Mouse (Mus musculus) liver, postnatal 0 days (tissue): Measurements from ENCODE around the gene Pold1. TPM values are rescaled to one million over a fixed set of nuclear protein-coding genes. Genes with fewer than 3 reads are reported as not detected.

Experiments
- ATAC-seq: fragments of 200-750 bp; cut with Nextera tagmentation; 2 replicates; pipeline ENCODE4 v1.8.0; 2017; ENCODE audit warnings: mild to moderate bottlenecking, moderate library complexity
- DNase-seq: peaks from one replicate; pipeline ENCODE4 v3.0.0-alpha.2; 2016
- H3K27ac ChIP-seq: fragments of 300-500 bp; sonication (generic); 2 replicates; pipeline ENCODE4 v1.5.1; 2014; ENCODE audit warnings: antibody characterized with exemption, moderate library complexity, mild to moderate bottlenecking, low read depth
- H3K27me3 ChIP-seq: fragments of 300-500 bp; sonication (generic); 2 replicates; pipeline ENCODE4 v1.6.1; 2014; ENCODE audit warnings: low read length, control low read depth, mixed read lengths; ENCODE audit not compliant: insufficient read depth
- H3K36me3 ChIP-seq: fragments of 300-500 bp; sonication (generic); replicated peaks from 2 replicates; pipeline ENCODE4 v1.6.1; 2014; ENCODE audit warnings: mild to moderate bottlenecking, control low read depth, low read length, moderate library complexity, mixed read lengths; ENCODE audit not compliant: insufficient read depth
- H3K4me1 ChIP-seq: fragments of 300-500 bp; sonication (generic); 2 replicates; pipeline ENCODE4 v1.6.1; 2014; ENCODE audit warnings: antibody characterized with exemption, mild to moderate bottlenecking, control low read depth; ENCODE audit not compliant: insufficient read depth
- H3K4me2 ChIP-seq: fragments of 300-500 bp; sonication (generic); 2 replicates; pipeline ENCODE4 v1.6.1; 2014; ENCODE audit warnings: low read depth, mild to moderate bottlenecking, low read length, moderate library complexity, mixed read lengths
- H3K4me3 ChIP-seq: fragments of 300-500 bp; sonication (generic); 2 replicates; pipeline ENCODE4 v1.5.1; 2014; ENCODE audit warnings: low read depth, low read length
- H3K9ac ChIP-seq: fragments of 300-500 bp; sonication (generic); replicated peaks from 2 replicates; pipeline ENCODE4 v1.6.1; 2014; ENCODE audit warnings: mild to moderate bottlenecking, moderate library complexity
- H3K9me3 ChIP-seq: fragments of 300-500 bp; sonication (generic); 2 replicates; pipeline ENCODE4 v1.6.1; 2016; ENCODE audit warnings: mild to moderate bottlenecking, control low read depth, low read length, mixed read lengths
- CTCF ChIP-seq: sonication (generic); IDR thresholded peaks from 2 replicates; pipeline ENCODE4 v1.5.1; 2016; ENCODE audit warnings: antibody characterized with exemption, low read depth
- EP300 ChIP-seq: IDR thresholded peaks from 2 replicates; pipeline ENCODE4 v1.6.1; 2016; ENCODE audit warnings: antibody characterized with exemption, low read depth, mild to moderate bottlenecking
- WGBS: fragments of 180-500 bp; shearing (Covaris S2); extraction: QIAGEN DNeasy Blood & Tissue Kit; methylation state at CpG from one replicate; pipeline ENCODE4 v1.1.7; 2014; ENCODE audit not compliant: insufficient replicate concordance; 5-methylcytosine and 5-hydroxymethylcytosine counted together
- polyA plus RNA-seq: library from polyadenylated mRNA; unstranded; fragments of >200 nt; fragmentation: Nextera tagmentation; extraction: Ambion mirVana; gene quantifications from 2 replicates; pipeline ENCODE4 v1.2.1, GENCODE M21; 2015

Pold1 gene
- polyA plus RNA-seq, 1 experiment from 2014 or later, result 25.1 TPM

- H3K4me2 ChIP-seq, result no peak overlapping the region
- 0 out of 2 replicates have a peak, but pooled peaks cover 2% of the 10 kb centered on the region for H3K27me3 ChIP-seq
- no peak overlapping the region for H3K9ac ChIP-seq
- no peaks in the 10 kb centered on the region for H3K9me3 ChIP-seq
- no peak for TF ChIP-seq CTCF
- no peak for TF ChIP-seq EP300
- ATAC-seq (no peak), DNase-seq (no peak)
- no peak overlapping the region for H3K27ac ChIP-seq
- WGBS, result 32% methylated on average over 8 of the region's 8 CpGs
- no peaks in the 10 kb centered on the region for H3K36me3 ChIP-seq
- H3K4me1 ChIP-seq, result peaks cover 6% of the 10 kb centered on the region; the same call in 1 of the 2 replicates
- no peak overlapping the region for H3K4me3 ChIP-seq
These were observed 14.6 kb upstream of the Pold1 start for GRCm38 (mm10) chr7:44563284-44563683.

GRCm38 (mm10) chr7:44560435-44561400 lies 12.1 kb upstream of the Pold1 start:
- Histone ChIP-seq H3K36me3 (no peaks in the 10 kb centered on the region), H3K4me2 (no peak overlapping the region), H3K9me3 (no peaks in the 10 kb centered on the region), H3K27me3 (no peaks in the 10 kb centered on the region), H3K9ac (no peak overlapping the region), H3K4me1 (peaks cover 13% of the 10 kb centered on the region; the same call in 1 of the 2 replicates), H3K27ac (no peak overlapping the region; the same call in 1 of the 2 replicates), H3K4me3 (no peak overlapping the region)
- peak; percentile 65 for ATAC-seq
- peak; percentile 83 for DNase-seq
- 52% methylated on average over 18 of the region's 18 CpGs for WGBS
- peak; percentile 85 for TF ChIP-seq CTCF
- no peak for TF ChIP-seq EP300

- no peak overlapping the region; the same call in 1 of the 2 replicates for H3K27ac ChIP-seq
- WGBS, result 59% methylated on average over 2 of the region's 2 CpGs
- H3K4me1 ChIP-seq, result peaks cover 25% of the 10 kb centered on the region
- no peaks in the 10 kb centered on the region for H3K9me3 ChIP-seq
- no peaks in the 10 kb centered on the region for H3K27me3 ChIP-seq
- H3K9ac ChIP-seq, result no peak overlapping the region
- H3K4me3 ChIP-seq, result no peak overlapping the region
- no peak overlapping the region for H3K4me2 ChIP-seq
- TF ChIP-seq CTCF (no peak), EP300 (no peak)
- DNase-seq (no peak), ATAC-seq (no peak)
- H3K36me3 ChIP-seq, result no peaks in the 10 kb centered on the region
These were observed 9.0 kb upstream of the Pold1 start for GRCm38 (mm10) chr7:44557629-44558028.

- Histone ChIP-seq H3K27ac (peak within 1 kb of the TSS; percentile 100), H3K27me3 (no peaks in the 10 kb centered on the region), H3K4me2 (peak within 1 kb of the TSS; percentile 78), H3K9ac (peak within 1 kb of the TSS; percentile 95), H3K4me3 (peak within 1 kb of the TSS; percentile 99), H3K4me1 (peaks cover 19% of the 10 kb centered on the region), H3K9me3 (no peaks in the 10 kb centered on the region), H3K36me3 (peaks cover 32% of the 10 kb centered on the region)
- WGBS, result under 1% methylated on average over 22 of the region's 22 CpGs
- ATAC-seq (peak; percentile 89), DNase-seq (peak; percentile 97)
- TF ChIP-seq CTCF (0 out of 2 replicates have a peak, but pooled peaks have one; percentile 4), EP300 (peak; percentile 74; the same call in 1 of the 2 replicates)
These were observed 5.2 kb upstream of the Pold1 start, which contains the start of gene Nr1h2 for GRCm38 (mm10) chr7:44553826-44554225. Gene Nr1h2, minus strand, starts transcription at chr7:44553951.

GRCm38 (mm10) chr7:44553196-44553764 lies 4.6 kb upstream of the Pold1 start:
- Histone ChIP-seq H3K4me2 (peak overlapping the region; percentile 78), H3K9me3 (no peaks in the 10 kb centered on the region), H3K27me3 (no peaks in the 10 kb centered on the region), H3K4me1 (peaks cover 19% of the 10 kb centered on the region), H3K9ac (peak overlapping the region; percentile 95), H3K27ac (peak overlapping the region; percentile 100), H3K4me3 (peak overlapping the region; percentile 99), H3K36me3 (peaks cover 32% of the 10 kb centered on the region)
- ATAC-seq, result peak; percentile 81
- under 1% methylated on average over 32 of the region's 32 CpGs for whole genome bisulfite sequencing
- TF ChIP-seq CTCF, result no peak
- no peak for TF ChIP-seq EP300
- peak; percentile 93 for DNase-seq
